Mouse (Mus musculus): ENCODE measurements at regions not wholly inside any gene's neighbourhood (a gene's known extent, or its start where the extent isn't known, plus 50 kb on each side); places are given as distances from the start of the nearest gene placed in this dataset.

DNA sequence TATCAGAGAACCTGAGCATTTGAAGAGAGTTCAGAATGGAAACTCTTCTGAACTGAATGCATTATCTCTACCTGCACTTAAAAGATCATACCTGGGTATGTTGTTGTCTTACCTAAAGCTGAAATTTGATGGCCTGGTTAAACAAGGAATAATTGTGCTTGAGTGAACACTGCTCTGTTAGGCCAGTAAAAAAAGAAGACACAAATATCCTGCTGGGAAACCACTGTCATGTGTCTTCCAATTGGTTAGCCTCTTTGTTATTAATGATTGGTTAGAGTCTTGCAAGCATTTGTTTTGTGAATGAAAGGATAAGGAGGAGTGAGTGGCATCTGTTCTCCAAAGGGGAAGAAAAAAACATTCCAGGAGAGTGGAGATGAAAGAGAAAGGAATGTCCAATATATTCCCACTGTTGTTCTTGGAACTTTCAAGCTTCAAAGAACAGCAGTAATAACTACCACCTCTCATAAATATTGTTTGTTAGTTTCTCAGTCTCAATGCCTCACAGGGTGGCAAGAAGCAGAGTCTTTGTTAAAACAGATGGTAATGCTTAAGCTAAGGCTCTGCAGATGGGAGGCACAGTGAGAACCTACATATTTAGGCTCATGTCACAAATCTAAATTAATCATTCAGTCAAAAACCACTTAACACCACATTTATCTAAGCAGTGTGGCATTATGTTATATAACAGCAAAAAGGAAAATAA lies 165.5 kb downstream of the Dsel start:
- TF ChIP-seq CTCF (IDR thresholded peaks at IDR 0.05; ENCODE audit: borderline replicate concordance, extremely low read depth, insufficient read depth, insufficient read length) (no peak), POLR2A (IDR thresholded peaks at IDR 0.05; ENCODE audit: borderline replicate concordance, extremely low read depth, insufficient read depth, insufficient read length, poor library complexity, severe bottlenecking) (no peak)
- peak; percentile 53 for DNase-seq (ENCODE audit: low read depth)

DNA sequence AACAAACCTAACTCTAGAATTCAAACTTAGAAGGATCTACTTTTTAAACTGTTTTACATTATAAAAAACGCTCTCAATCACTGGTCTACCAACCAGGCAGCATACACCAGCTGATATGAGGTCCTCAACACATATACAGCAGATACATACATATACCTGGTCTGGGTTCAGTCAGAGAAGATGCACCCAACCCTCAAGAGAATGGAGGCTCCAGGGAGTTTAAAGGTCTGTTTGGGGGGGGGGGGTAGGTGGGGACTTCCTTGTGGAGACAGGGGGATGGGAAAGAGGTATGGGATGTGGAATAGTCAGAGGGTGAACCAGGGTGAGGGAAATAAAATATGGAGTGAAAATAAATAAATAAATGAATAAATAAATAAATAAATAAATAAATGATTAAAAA lies 203.8 kb downstream of the Dsel start:
- TF ChIP-seq CTCF (IDR thresholded peaks at IDR 0.05; ENCODE audit: borderline replicate concordance, extremely low read depth, insufficient read depth, insufficient read length) (no peak), POLR2A (IDR thresholded peaks at IDR 0.05; ENCODE audit: borderline replicate concordance, extremely low read depth, insufficient read depth, insufficient read length, poor library complexity, severe bottlenecking) (no peak)
- DNase-seq (ENCODE audit: low read depth): no peak

DNA sequence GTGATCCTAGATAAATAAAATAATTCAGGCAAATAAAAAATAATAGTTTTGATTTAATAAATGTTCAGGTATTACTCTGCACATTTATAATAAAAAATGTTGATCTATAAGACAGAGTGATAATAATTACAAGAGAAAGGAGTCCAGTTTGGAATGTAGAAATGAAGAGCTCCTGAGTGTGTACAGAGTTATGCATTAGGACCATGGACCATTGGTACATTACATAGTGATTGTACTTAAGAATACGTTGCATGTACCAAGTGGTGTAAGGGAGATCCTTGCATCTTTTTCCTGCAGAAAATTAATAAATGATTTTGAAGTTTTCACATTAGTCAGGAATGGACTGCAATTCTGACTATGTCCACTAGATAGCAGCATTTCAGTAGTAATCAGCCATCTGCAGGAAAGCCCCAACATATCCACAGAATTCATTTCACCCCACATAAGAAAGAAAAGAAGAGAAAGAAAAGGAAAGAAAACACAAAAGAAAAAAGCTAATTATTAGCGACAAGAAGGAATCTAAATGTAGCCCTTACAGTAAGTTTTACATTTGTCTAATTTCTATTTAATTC lies 204.5 kb downstream of the Dsel start:
- DNase-seq (ENCODE audit: low read depth): peak; percentile 79
- TF ChIP-seq POLR2A (IDR thresholded peaks at IDR 0.05; ENCODE audit: borderline replicate concordance, extremely low read depth, insufficient read depth, insufficient read length, poor library complexity, severe bottlenecking): no peak
- TF ChIP-seq CTCF (IDR thresholded peaks at IDR 0.05; ENCODE audit: borderline replicate concordance, extremely low read depth, insufficient read depth, insufficient read length): peak; percentile 54; the same call in 1 of the 2 replicates

DNA sequence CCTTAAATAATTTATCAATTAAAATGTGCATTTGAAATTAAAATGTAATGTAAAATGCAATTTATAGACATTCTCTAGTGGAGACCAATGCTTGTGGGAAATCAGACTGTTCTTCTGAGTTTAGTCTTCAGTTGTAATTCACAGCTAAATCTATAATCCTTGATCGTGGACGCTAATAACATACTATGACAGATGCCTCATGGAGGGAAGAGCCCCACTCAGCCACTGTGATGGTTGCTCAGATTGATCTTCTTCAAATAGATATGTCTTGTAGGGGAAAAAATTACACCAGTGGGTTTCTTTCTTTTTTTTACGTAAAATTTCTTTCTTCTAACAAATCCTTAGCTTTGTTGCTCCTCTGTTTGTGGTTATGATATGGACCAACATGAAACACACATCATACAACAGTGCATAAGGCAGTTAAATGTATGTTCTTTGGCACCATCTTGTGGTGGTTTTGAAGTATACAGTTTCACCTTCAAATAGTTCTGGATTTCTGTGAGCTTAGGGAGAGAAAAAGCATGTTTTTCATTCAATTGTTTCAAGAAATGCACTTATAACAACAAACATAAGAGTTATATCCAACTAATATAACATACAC lies 230.8 kb downstream of the Dsel start:
- peak; percentile 90 for DNase-seq (ENCODE audit: low read depth)

More for the DNA sequence above, 230.8 kb downstream of the Dsel start:
- no peak for TF ChIP-seq POLR2A (IDR thresholded peaks at IDR 0.05; ENCODE audit: borderline replicate concordance, extremely low read depth, insufficient read depth, insufficient read length, poor library complexity, severe bottlenecking)
- no peak for TF ChIP-seq CTCF (IDR thresholded peaks at IDR 0.05; ENCODE audit: borderline replicate concordance, extremely low read depth, insufficient read depth, insufficient read length)

All from brain, embryonic 14.5 days (tissue).